Mouse (Mus musculus) right cerebral cortex, adult 18-20 months (tissue): ENCODE data around the gene Strap.
A peak's percentile ranks its signal among the peaks of the same experiment; 100 is the strongest.

Experiments
- DNase-seq: peaks from one replicate; pipeline ENCODE4 v3.0.0; 2022; ENCODE audit warnings: mixed read lengths

Gene Strap

GRCm38 (mm10) chr6:137723898-137724297, 11.0 kb upstream of the Strap start:
- DNase-seq, result peak; percentile 42

- no peak for DNase-seq
These were observed 425 bp upstream of the Strap start for GRCm38 (mm10) chr6:137734460-137734845.

- no peak for DNase-seq
These were observed 877 bp downstream of the Strap start for GRCm38 (mm10) chr6:137735671-137736238.

- DNase-seq, result no peak
These were observed 6.1 kb downstream of the Strap start for GRCm38 (mm10) chr6:137740972-137741371.

- DNase-seq, result no peak
These were observed 9.8 kb downstream of the Strap start for GRCm38 (mm10) chr6:137744700-137745099.

GRCm38 (mm10) chr6:137747174-137747928, 12.5 kb downstream of the Strap start:
- DNase-seq, result no peak

- no peak for DNase-seq
These were observed 16.8 kb downstream of the Strap start for GRCm38 (mm10) chr6:137751551-137752274.

GRCm38 (mm10) chr6:137752275-137752655, 17.4 kb downstream of the Strap start:
- DNase-seq, result no peak

- peak; percentile 48 for DNase-seq
These were observed 19.4 kb downstream of the Strap start, which contains the start of gene Dera for GRCm38 (mm10) chr6:137754056-137754856. Gene Dera, plus strand, starts transcription at chr6:137754546.

GRCm38 (mm10) chr6:137754857-137755232, 20.0 kb downstream of the Strap start:
- no peak for DNase-seq

- DNase-seq, result no peak
These were observed 21.4 kb downstream of the Strap start for GRCm38 (mm10) chr6:137756310-137756709.

- DNase-seq, result no peak
These were observed 23.0 kb downstream of the Strap start for GRCm38 (mm10) chr6:137757891-137758290.

GRCm38 (mm10) chr6:137759681-137760080, 24.8 kb downstream of the Strap start:
- DNase-seq, result no peak

- peak; percentile 23 for DNase-seq
These were observed 26.1 kb downstream of the Strap start for GRCm38 (mm10) chr6:137760966-137761365.

- DNase-seq, result no peak
These were observed 29.8 kb downstream of the Strap start for GRCm38 (mm10) chr6:137764572-137765210.

GRCm38 (mm10) chr6:137766177-137766576, 31.3 kb downstream of the Strap start:
- no peak for DNase-seq

GRCm38 (mm10) chr6:137771621-137772250, 36.9 kb downstream of the Strap start:
- no peak for DNase-seq

GRCm38 (mm10) chr6:137772918-137773636, 38.2 kb downstream of the Strap start:
- no peak for DNase-seq

- no peak for DNase-seq
These were observed 38.8 kb downstream of the Strap start for GRCm38 (mm10) chr6:137773637-137774028.

- DNase-seq, result no peak
These were observed 39.3 kb downstream of the Strap start for GRCm38 (mm10) chr6:137774166-137774565.

GRCm38 (mm10) chr6:137775159-137775558, 40.3 kb downstream of the Strap start:
- no peak for DNase-seq
